Mouse (Mus musculus): ENCODE measurements around the gene Acot8.

- TF ChIP-seq ZC3H11A (IDR thresholded peaks at IDR 0.05; ENCODE audit: borderline replicate concordance, low read depth, low read length) (no peak), CHD2 (IDR thresholded peaks at IDR 0.05; ENCODE audit: low read depth, low read length) (no peak), HCFC1 (IDR thresholded peaks at IDR 0.05; ENCODE audit: borderline replicate concordance, insufficient read depth, low read length) (no peak)
These were observed 22.8 kb downstream of the Acot8 start for GRCm38 (mm10) chr2:164781876-164782275.

Data from ES-E14 (cell line).